Mouse (Mus musculus) intestine, embryonic 15.5 days (tissue): ENCODE data around the gene Fam111a. TPM values are rescaled to one million over a fixed set of nuclear protein-coding genes. Genes with fewer than 3 reads are reported as not detected.

ENCODE experiments used
- ATAC-seq: fragments of 200-750 bp; cut with Nextera tagmentation; 2 replicates; pipeline ENCODE4 v1.8.0; 2017; ENCODE audit warnings: moderate TSS enrichment, moderate library complexity
- H3K27ac ChIP-seq: fragments of 300-500 bp; sonication (generic); 2 replicates; pipeline ENCODE4 v1.5.1; 2015; ENCODE audit warnings: mild to moderate bottlenecking, inconsistent platforms
- H3K27me3 ChIP-seq: fragments of 300-500 bp; sonication (generic); replicated peaks from 2 replicates; pipeline ENCODE4 v1.6.1; 2015; ENCODE audit warnings: inconsistent platforms
- H3K36me3 ChIP-seq: fragments of 300-500 bp; sonication (generic); 2 replicates; pipeline ENCODE4 v1.6.1; 2015; ENCODE audit warnings: inconsistent platforms
- H3K4me1 ChIP-seq: fragments of 300-500 bp; sonication (generic); replicated peaks from 2 replicates; pipeline ENCODE4 v1.6.1; 2015; ENCODE audit warnings: inconsistent platforms
- H3K4me2 ChIP-seq: fragments of 300-500 bp; sonication (generic); replicated peaks from 2 replicates; pipeline ENCODE4 v1.6.1; 2015; ENCODE audit warnings: mild to moderate bottlenecking, inconsistent platforms
- H3K4me3 ChIP-seq: fragments of 300-500 bp; sonication (generic); replicated peaks from 2 replicates; pipeline ENCODE4 v1.5.1; 2015; ENCODE audit warnings: inconsistent platforms
- H3K9ac ChIP-seq: fragments of 300-500 bp; sonication (generic); 2 replicates; pipeline ENCODE4 v1.6.1; 2015; ENCODE audit warnings: inconsistent platforms
- H3K9me3 ChIP-seq: fragments of 300-500 bp; sonication (generic); 2 replicates; pipeline ENCODE4 v1.6.1; 2016; ENCODE audit warnings: inconsistent platforms
- WGBS: fragments of 180-500 bp; shearing (Covaris S2); methylation state at CpG from one replicate; pipeline ENCODE4 v1.1.7; 2015; 5-methylcytosine and 5-hydroxymethylcytosine counted together
- polyA plus RNA-seq: library from polyadenylated mRNA; unstranded; fragments of >200 nt; fragmentation: Nextera tagmentation; extraction: Ambion mirVana; gene quantifications from 2 replicates; pipeline ENCODE4 v1.2.1, GENCODE M21; 2015

Fam111a gene
- polyA plus RNA-seq, 1 experiment from 2014 or later, result 20.0 TPM

GRCm38 (mm10) chr19:12517671-12518540, 27.6 kb upstream of the Fam111a start:
- Histone ChIP-seq H3K36me3 (no peaks in the 10 kb centered on the region), H3K9me3 (no peaks in the 10 kb centered on the region), H3K9ac (peak overlapping the region; percentile 51), H3K27ac (no peak overlapping the region), H3K4me3 (peak overlapping the region; percentile 41), H3K4me2 (peak overlapping the region; percentile 64), H3K4me1 (no peaks in the 10 kb centered on the region), H3K27me3 (no peaks in the 10 kb centered on the region)
- 2% methylated on average over 15 of the region's 16 CpGs for WGBS
- ATAC-seq, result peak; percentile 89

DNA sequence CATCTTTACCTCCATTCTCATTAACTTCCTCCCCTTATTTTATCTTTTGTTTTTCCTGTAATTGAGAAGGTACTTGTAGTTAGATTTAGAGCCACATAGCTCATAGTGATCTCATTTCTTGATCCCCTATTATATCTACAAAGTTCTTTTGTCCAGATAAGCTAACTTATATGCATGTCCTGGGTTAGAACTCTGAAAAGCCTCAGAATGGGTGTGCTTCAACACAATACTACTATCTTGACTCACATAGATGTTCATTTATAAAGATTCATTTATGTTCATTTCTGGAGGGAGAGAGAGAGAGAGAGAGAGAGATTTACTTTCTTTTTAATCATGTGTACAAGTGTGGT, 27.0 kb upstream of the Fam111a start:
- H3K9me3 ChIP-seq, result no peaks in the 10 kb centered on the region
- no peak overlapping the region for H3K9ac ChIP-seq
- no peak overlapping the region for H3K4me3 ChIP-seq
- no peaks in the 10 kb centered on the region for H3K27me3 ChIP-seq
- H3K36me3 ChIP-seq, result no peaks in the 10 kb centered on the region
- ATAC-seq, result peak; percentile 12; the same call in 1 of the 2 replicates
- H3K27ac ChIP-seq, result no peak overlapping the region
- no peaks in the 10 kb centered on the region for H3K4me1 ChIP-seq
- peak overlapping the region; percentile 64 for H3K4me2 ChIP-seq

DNA sequence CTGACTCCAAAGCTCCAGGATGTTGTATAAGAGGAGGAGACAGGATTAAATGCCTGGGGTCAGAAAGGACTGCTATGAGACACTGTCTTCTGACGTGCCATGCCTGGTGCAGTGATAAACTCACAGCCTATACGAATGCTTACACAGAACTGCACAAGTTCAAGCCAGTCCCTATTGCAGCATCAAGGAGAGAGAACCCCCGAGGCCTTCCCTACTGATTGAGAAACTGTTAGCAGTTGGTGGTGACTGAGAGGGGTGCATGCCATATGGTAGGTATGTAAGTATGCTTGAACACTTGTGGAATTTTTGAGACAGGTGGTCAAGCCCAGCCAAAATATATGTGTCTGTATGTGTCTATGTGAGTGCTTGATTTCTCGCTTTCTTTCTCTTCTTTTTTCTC, 22.2 kb upstream of the Fam111a start:
- ATAC-seq, result no peak
- Histone ChIP-seq H3K27ac (no peak overlapping the region), H3K4me3 (no peak overlapping the region), H3K36me3 (no peaks in the 10 kb centered on the region), H3K4me2 (no peak overlapping the region), H3K9me3 (no peaks in the 10 kb centered on the region), H3K4me1 (no peaks in the 10 kb centered on the region), H3K9ac (no peak overlapping the region), H3K27me3 (no peaks in the 10 kb centered on the region)
- WGBS, result 45% methylated on average over 4 of the region's 4 CpGs

GRCm38 (mm10) chr19:12537168-12537567, 8.4 kb upstream of the Fam111a start:
- H3K9me3 ChIP-seq, result no peaks in the 10 kb centered on the region
- no peaks in the 10 kb centered on the region for H3K36me3 ChIP-seq
- no peak overlapping the region for H3K9ac ChIP-seq
- H3K27ac ChIP-seq, result no peak overlapping the region
- no peaks in the 10 kb centered on the region for H3K27me3 ChIP-seq
- H3K4me3 ChIP-seq, result no peak overlapping the region
- H3K4me1 ChIP-seq, result no peaks in the 10 kb centered on the region
- peak; percentile 62 for ATAC-seq
- H3K4me2 ChIP-seq, result no peak overlapping the region

GRCm38 (mm10) chr19:12539975-12540374, 5.6 kb upstream of the Fam111a start:
- no peaks in the 10 kb centered on the region for H3K27me3 ChIP-seq
- no peak overlapping the region for H3K4me2 ChIP-seq
- WGBS, result 93% methylated on average over 1 of the region's 1 CpGs
- H3K9me3 ChIP-seq, result no peaks in the 10 kb centered on the region
- H3K4me3 ChIP-seq, result no peak overlapping the region
- no peaks in the 10 kb centered on the region for H3K4me1 ChIP-seq
- no peak for ATAC-seq
- no peaks in the 10 kb centered on the region for H3K36me3 ChIP-seq
- H3K27ac ChIP-seq, result no peak overlapping the region
- no peak overlapping the region for H3K9ac ChIP-seq

DNA sequence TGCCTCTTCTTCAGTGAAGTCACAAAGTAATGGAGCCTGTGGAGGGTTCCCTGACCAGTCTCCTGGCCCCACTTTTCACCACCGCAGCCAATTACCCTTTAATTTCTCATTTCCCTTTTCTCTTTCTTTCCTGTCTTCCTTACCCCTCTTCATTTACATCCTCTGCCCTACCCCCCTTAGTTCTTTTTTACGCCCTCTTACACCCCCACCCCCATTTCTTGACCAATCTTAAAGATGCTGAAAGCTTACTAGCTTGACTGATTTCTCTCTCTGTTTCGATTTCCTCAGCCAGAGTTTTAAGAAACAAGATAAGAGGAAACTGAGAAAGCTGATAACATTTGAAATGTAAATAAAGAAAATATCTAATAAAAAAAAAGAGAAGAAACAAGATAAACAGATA, 4.8 kb upstream of the Fam111a start:
- H3K4me3 ChIP-seq, result no peak overlapping the region
- no peak for ATAC-seq
- no peak overlapping the region for H3K4me2 ChIP-seq
- H3K27me3 ChIP-seq, result no peaks in the 10 kb centered on the region
- no peaks in the 10 kb centered on the region for H3K4me1 ChIP-seq
- no peak overlapping the region for H3K9ac ChIP-seq
- 52% methylated on average over 3 of the region's 3 CpGs for WGBS
- no peaks in the 10 kb centered on the region for H3K36me3 ChIP-seq
- no peaks in the 10 kb centered on the region for H3K9me3 ChIP-seq
- H3K27ac ChIP-seq, result no peak overlapping the region

GRCm38 (mm10) chr19:12541644-12542043, 3.9 kb upstream of the Fam111a start:
- no peak overlapping the region for H3K4me2 ChIP-seq
- H3K9ac ChIP-seq, result no peak overlapping the region
- WGBS, result 9% methylated on average over 2 of the region's 2 CpGs
- peak; percentile 45; the same call in 1 of the 2 replicates for ATAC-seq
- no peak overlapping the region for H3K4me3 ChIP-seq
- H3K36me3 ChIP-seq, result no peaks in the 10 kb centered on the region
- H3K4me1 ChIP-seq, result no peaks in the 10 kb centered on the region
- no peaks in the 10 kb centered on the region for H3K27me3 ChIP-seq
- H3K9me3 ChIP-seq, result no peaks in the 10 kb centered on the region
- no peak overlapping the region for H3K27ac ChIP-seq

- Histone ChIP-seq H3K4me3 (no peak overlapping the region), H3K4me2 (no peak overlapping the region), H3K27ac (no peak overlapping the region), H3K9me3 (no peaks in the 10 kb centered on the region), H3K4me1 (no peaks in the 10 kb centered on the region), H3K9ac (no peak overlapping the region), H3K36me3 (no peaks in the 10 kb centered on the region), H3K27me3 (no peaks in the 10 kb centered on the region)
- WGBS, result 80% methylated on average over 5 of the region's 5 CpGs
- no peak for ATAC-seq
Measured at GRCm38 (mm10) chr19:12549166-12549565, 3.6 kb downstream of the Fam111a start.

- 70% methylated on average over 5 of the region's 5 CpGs for WGBS
- H3K4me1 ChIP-seq, result no peaks in the 10 kb centered on the region
- no peak overlapping the region for H3K9ac ChIP-seq
- H3K27me3 ChIP-seq, result no peaks in the 10 kb centered on the region
- no peak overlapping the region for H3K4me3 ChIP-seq
- no peak overlapping the region for H3K4me2 ChIP-seq
- no peak overlapping the region for H3K27ac ChIP-seq
- no peaks in the 10 kb centered on the region for H3K36me3 ChIP-seq
- no peak for ATAC-seq
- no peaks in the 10 kb centered on the region for H3K9me3 ChIP-seq
Measured at GRCm38 (mm10) chr19:12550005-12550942, 4.7 kb downstream of the Fam111a start.

DNA sequence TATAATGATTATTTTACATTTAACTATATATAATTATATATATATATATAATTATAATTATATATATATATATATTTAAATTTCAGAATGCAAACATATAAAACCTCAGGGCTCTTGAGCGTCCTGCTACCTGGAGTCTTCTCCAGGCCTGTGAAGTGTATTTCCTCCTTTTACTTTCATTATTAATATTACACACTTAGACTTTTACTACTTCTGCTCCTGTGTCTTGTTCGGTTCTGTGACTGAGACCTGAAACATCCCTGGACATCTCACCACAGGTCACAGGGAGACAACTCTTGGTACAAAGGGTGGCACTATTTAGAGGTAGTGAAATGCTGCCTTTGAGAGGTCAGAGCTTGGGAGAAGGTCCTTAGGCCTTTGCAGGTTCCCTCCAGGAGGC, 10.8 kb downstream of the Fam111a start:
- Histone ChIP-seq H3K4me1 (no peaks in the 10 kb centered on the region), H3K9ac (no peak overlapping the region), H3K27me3 (no peaks in the 10 kb centered on the region), H3K4me2 (no peak overlapping the region), H3K9me3 (no peaks in the 10 kb centered on the region), H3K36me3 (no peaks in the 10 kb centered on the region), H3K4me3 (no peak overlapping the region), H3K27ac (no peak overlapping the region)
- 82% methylated on average over 2 of the region's 2 CpGs for WGBS
- ATAC-seq, result no peak

DNA sequence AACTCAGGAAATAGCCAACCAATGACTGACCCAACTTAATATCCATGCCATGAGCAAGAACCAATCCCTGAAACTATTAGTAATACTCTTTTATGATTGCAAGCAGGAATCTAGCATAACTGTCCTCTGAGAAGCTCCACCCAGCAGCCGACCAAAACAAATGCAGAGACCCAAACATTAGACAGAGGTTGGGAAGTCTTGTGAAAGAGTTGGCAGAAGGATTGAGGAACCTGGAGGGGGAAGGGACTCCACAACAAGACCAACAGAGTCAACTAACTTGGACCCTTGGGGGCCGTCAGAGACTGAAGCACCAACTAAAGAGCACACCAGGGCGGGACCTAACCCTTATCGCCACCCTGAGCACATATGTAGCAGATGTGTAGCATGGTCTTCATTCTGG, 12.7 kb downstream of the Fam111a start:
- Histone ChIP-seq H3K27me3 (no peaks in the 10 kb centered on the region), H3K27ac (no peak overlapping the region), H3K4me3 (no peak overlapping the region), H3K9me3 (no peaks in the 10 kb centered on the region), H3K36me3 (no peaks in the 10 kb centered on the region), H3K4me2 (no peak overlapping the region), H3K9ac (no peak overlapping the region), H3K4me1 (no peaks in the 10 kb centered on the region)
- 83% methylated on average over 4 of the region's 4 CpGs for WGBS
- ATAC-seq, result no peak

- no peaks in the 10 kb centered on the region for H3K4me1 ChIP-seq
- H3K9ac ChIP-seq, result no peak overlapping the region
- no peak overlapping the region for H3K27ac ChIP-seq
- H3K4me3 ChIP-seq, result no peak overlapping the region
- ATAC-seq, result no peak
- H3K4me2 ChIP-seq, result no peak overlapping the region
- H3K9me3 ChIP-seq, result no peaks in the 10 kb centered on the region
- no peaks in the 10 kb centered on the region for H3K36me3 ChIP-seq
- no peaks in the 10 kb centered on the region for H3K27me3 ChIP-seq
Measured at GRCm38 (mm10) chr19:12564197-12564596, 18.7 kb downstream of the Fam111a start.
